Mouse (Mus musculus) olfactory bulb, adult 2 months (tissue): ENCODE measurements around the gene Creb3l1.

Experiments used
- CTCF ChIP-seq: fragments of 200-500 bp; IDR thresholded peaks from 2 replicates; pipeline ENCODE4 v1.5.1; 2012; ENCODE audit warnings: low read depth, mild to moderate bottlenecking, low read length, moderate library complexity; ENCODE audit not compliant: insufficient read depth
- POLR2A ChIP-seq: fragments of 200-500 bp; IDR thresholded peaks from 2 replicates; pipeline ENCODE4 v1.6.1; 2012; ENCODE audit warnings: mild to moderate bottlenecking, low read depth, low read length, moderate library complexity; ENCODE audit not compliant: insufficient read depth

GRCm38 (mm10) chr2:92066899-92067298 is 42.6 kb upstream of the Creb3l1 start:
- no peak for TF ChIP-seq CTCF
- no peak for TF ChIP-seq POLR2A
